Mouse (Mus musculus): Measurements from ENCODE around the gene Rsu1. TPM values are rescaled to one million over a fixed set of nuclear protein-coding genes. Genes with fewer than 3 reads are reported as not detected.

Gene Rsu1
- polyA plus RNA-seq, 1 experiment from 2014 or later: 64.4 TPM

GRCm38 (mm10) chr2:13089861-13090260 is 181.4 kb downstream of the Rsu1 start:
- Histone ChIP-seq H3K9ac (ENCODE audit: low read length) (no peak overlapping the region), H3K4me1 (replicated peaks; ENCODE audit: control insufficient read depth, insufficient read depth, low read length) (no peaks in the 10 kb centered on the region), H3K27me3 (ENCODE audit: control insufficient read depth, insufficient read depth, low read length) (no peaks in the 10 kb centered on the region), H3K4me2 (ENCODE audit: low read depth, low read length, severe bottlenecking) (no peak overlapping the region), H3K36me3 (ENCODE audit: control insufficient read depth, insufficient read depth, low read length) (no peaks in the 10 kb centered on the region), H3K27ac (ENCODE audit: low read depth, low read length) (no peak overlapping the region), H3K9me3 (ENCODE audit: control insufficient read depth, low read length) (no peaks in the 10 kb centered on the region), H3K4me3 (ENCODE audit: low read depth, low read length) (no peak overlapping the region)
- ATAC-seq (replicated peaks; ENCODE audit: low FRiP score) (no peak), DNase-seq (ENCODE audit: low spot score) (no peak)
- 86% methylated on average over 4 of the region's 4 CpGs for WGBS

DNA sequence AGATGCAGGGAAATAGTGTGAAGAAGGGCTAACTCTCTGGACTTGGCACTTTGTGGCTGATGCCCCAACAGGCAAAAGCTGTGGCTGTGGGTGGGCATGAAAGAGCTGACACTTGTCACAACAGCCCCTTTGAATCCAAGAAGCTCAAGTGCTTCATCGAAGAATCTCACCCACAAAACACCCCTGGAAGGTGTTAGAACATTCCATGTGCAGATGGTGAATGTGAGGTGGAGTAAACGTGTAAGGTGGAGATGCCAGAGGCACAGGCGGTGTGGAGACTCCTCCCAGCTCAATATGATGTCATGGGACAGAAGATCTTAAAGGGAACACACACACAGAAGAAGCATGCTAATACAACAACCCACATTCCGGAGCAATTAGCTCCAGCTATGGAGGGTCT is 182.9 kb downstream of the Rsu1 start:
- DNase-seq (ENCODE audit: low spot score) (no peak), ATAC-seq (replicated peaks; ENCODE audit: low FRiP score) (no peak)
- no peaks in the 10 kb centered on the region for H3K9me3 ChIP-seq (ENCODE audit: control insufficient read depth, low read length)
- no peaks in the 10 kb centered on the region for H3K36me3 ChIP-seq (ENCODE audit: control insufficient read depth, insufficient read depth, low read length)
- H3K4me3 ChIP-seq (ENCODE audit: low read depth, low read length): no peak overlapping the region
- 79% methylated on average over 4 of the region's 4 CpGs for WGBS
- no peak overlapping the region for H3K9ac ChIP-seq (ENCODE audit: low read length)
- H3K4me2 ChIP-seq (ENCODE audit: low read depth, low read length, severe bottlenecking): no peak overlapping the region
- H3K27me3 ChIP-seq (ENCODE audit: control insufficient read depth, insufficient read depth, low read length): no peaks in the 10 kb centered on the region
- H3K4me1 ChIP-seq (replicated peaks; ENCODE audit: control insufficient read depth, insufficient read depth, low read length): no peaks in the 10 kb centered on the region
- H3K27ac ChIP-seq (ENCODE audit: low read depth, low read length): no peak overlapping the region

DNA sequence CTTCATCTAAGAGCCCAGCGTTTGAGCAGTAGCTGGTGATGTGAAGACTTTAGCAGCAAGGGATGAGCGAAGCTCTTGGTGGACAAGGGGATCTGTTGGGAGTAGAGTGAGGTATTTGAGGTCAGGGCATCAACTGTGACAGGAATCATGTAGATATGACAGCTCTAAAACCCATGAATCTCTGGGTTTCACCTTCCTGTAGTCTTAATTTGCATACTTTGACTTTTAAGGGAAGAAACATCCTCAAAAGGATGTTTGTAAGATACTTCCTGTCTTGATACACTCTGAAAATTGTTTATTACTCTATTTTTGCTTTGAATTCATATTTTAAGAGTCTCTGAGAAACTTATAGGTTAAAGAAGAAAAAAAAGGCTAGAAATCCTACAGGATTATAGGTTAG is 183.4 kb downstream of the Rsu1 start:
- Histone ChIP-seq H3K4me3 (ENCODE audit: low read depth, low read length) (no peak overlapping the region), H3K4me1 (replicated peaks; ENCODE audit: control insufficient read depth, insufficient read depth, low read length) (no peaks in the 10 kb centered on the region), H3K27me3 (ENCODE audit: control insufficient read depth, insufficient read depth, low read length) (no peaks in the 10 kb centered on the region), H3K36me3 (ENCODE audit: control insufficient read depth, insufficient read depth, low read length) (no peaks in the 10 kb centered on the region), H3K9ac (ENCODE audit: low read length) (no peak overlapping the region), H3K4me2 (ENCODE audit: low read depth, low read length, severe bottlenecking) (no peak overlapping the region), H3K27ac (ENCODE audit: low read depth, low read length) (no peak overlapping the region), H3K9me3 (ENCODE audit: control insufficient read depth, low read length) (no peaks in the 10 kb centered on the region)
- no peak for ATAC-seq (replicated peaks; ENCODE audit: low FRiP score)
- WGBS: 93% methylated on average over 2 of the region's 2 CpGs
- no peak for DNase-seq (ENCODE audit: low spot score)

GRCm38 (mm10) chr2:13084223-13084622 is 187.0 kb downstream of the Rsu1 start:
- Histone ChIP-seq H3K9me3 (ENCODE audit: control insufficient read depth, low read length) (no peaks in the 10 kb centered on the region), H3K4me2 (ENCODE audit: low read depth, low read length, severe bottlenecking) (no peak overlapping the region), H3K27ac (ENCODE audit: low read depth, low read length) (no peak overlapping the region), H3K4me3 (ENCODE audit: low read depth, low read length) (no peak overlapping the region), H3K36me3 (ENCODE audit: control insufficient read depth, insufficient read depth, low read length) (no peaks in the 10 kb centered on the region), H3K27me3 (ENCODE audit: control insufficient read depth, insufficient read depth, low read length) (no peaks in the 10 kb centered on the region), H3K9ac (ENCODE audit: low read length) (no peak overlapping the region), H3K4me1 (replicated peaks; ENCODE audit: control insufficient read depth, insufficient read depth, low read length) (no peaks in the 10 kb centered on the region)
- 37% methylated on average over 5 of the region's 5 CpGs for WGBS
- no peak for DNase-seq (ENCODE audit: low spot score)
- ATAC-seq (replicated peaks; ENCODE audit: low FRiP score): no peak; the same call in 1 of the 2 replicates

- DNase-seq (ENCODE audit: low spot score) (no peak), ATAC-seq (replicated peaks; ENCODE audit: low FRiP score) (no peak)
- Histone ChIP-seq H3K27me3 (ENCODE audit: control insufficient read depth, insufficient read depth, low read length) (no peaks in the 10 kb centered on the region), H3K9ac (ENCODE audit: low read length) (no peak overlapping the region), H3K4me2 (ENCODE audit: low read depth, low read length, severe bottlenecking) (no peak overlapping the region), H3K4me3 (ENCODE audit: low read depth, low read length) (no peak overlapping the region), H3K4me1 (replicated peaks; ENCODE audit: control insufficient read depth, insufficient read depth, low read length) (no peaks in the 10 kb centered on the region), H3K9me3 (ENCODE audit: control insufficient read depth, low read length) (no peaks in the 10 kb centered on the region), H3K27ac (ENCODE audit: low read depth, low read length) (no peak overlapping the region), H3K36me3 (ENCODE audit: control insufficient read depth, insufficient read depth, low read length) (no peaks in the 10 kb centered on the region)
- 64% methylated on average over 2 of the region's 2 CpGs for WGBS
Observed at GRCm38 (mm10) chr2:13080476-13080875, 190.7 kb downstream of the Rsu1 start.

GRCm38 (mm10) chr2:13072243-13072642 is 199.0 kb downstream of the Rsu1 start:
- no peaks in the 10 kb centered on the region for H3K9me3 ChIP-seq (ENCODE audit: control insufficient read depth, low read length)
- no peak overlapping the region for H3K27ac ChIP-seq (ENCODE audit: low read depth, low read length)
- DNase-seq (ENCODE audit: low spot score) (no peak), ATAC-seq (replicated peaks; ENCODE audit: low FRiP score) (peak; percentile 55; the same call in 1 of the 2 replicates)
- no peaks in the 10 kb centered on the region for H3K36me3 ChIP-seq (ENCODE audit: control insufficient read depth, insufficient read depth, low read length)
- no peak overlapping the region for H3K9ac ChIP-seq (ENCODE audit: low read length)
- H3K4me2 ChIP-seq (ENCODE audit: low read depth, low read length, severe bottlenecking): no peak overlapping the region
- H3K4me3 ChIP-seq (ENCODE audit: low read depth, low read length): no peak overlapping the region
- no peaks in the 10 kb centered on the region for H3K4me1 ChIP-seq (replicated peaks; ENCODE audit: control insufficient read depth, insufficient read depth, low read length)
- no peaks in the 10 kb centered on the region for H3K27me3 ChIP-seq (ENCODE audit: control insufficient read depth, insufficient read depth, low read length)

- DNase-seq (ENCODE audit: low spot score) (no peak), ATAC-seq (replicated peaks; ENCODE audit: low FRiP score) (no peak)
- Histone ChIP-seq H3K4me2 (ENCODE audit: low read depth, low read length, severe bottlenecking) (no peak overlapping the region), H3K9ac (ENCODE audit: low read length) (no peak overlapping the region), H3K4me1 (replicated peaks; ENCODE audit: control insufficient read depth, insufficient read depth, low read length) (no peaks in the 10 kb centered on the region), H3K27me3 (ENCODE audit: control insufficient read depth, insufficient read depth, low read length) (no peaks in the 10 kb centered on the region), H3K9me3 (ENCODE audit: control insufficient read depth, low read length) (no peaks in the 10 kb centered on the region), H3K27ac (ENCODE audit: low read depth, low read length) (no peak overlapping the region), H3K4me3 (ENCODE audit: low read depth, low read length) (no peak overlapping the region), H3K36me3 (ENCODE audit: control insufficient read depth, insufficient read depth, low read length) (no peaks in the 10 kb centered on the region)
- WGBS: 93% methylated on average over 5 of the region's 5 CpGs
Observed at GRCm38 (mm10) chr2:13060426-13061170, 210.6 kb downstream of the Rsu1 start.

DNA sequence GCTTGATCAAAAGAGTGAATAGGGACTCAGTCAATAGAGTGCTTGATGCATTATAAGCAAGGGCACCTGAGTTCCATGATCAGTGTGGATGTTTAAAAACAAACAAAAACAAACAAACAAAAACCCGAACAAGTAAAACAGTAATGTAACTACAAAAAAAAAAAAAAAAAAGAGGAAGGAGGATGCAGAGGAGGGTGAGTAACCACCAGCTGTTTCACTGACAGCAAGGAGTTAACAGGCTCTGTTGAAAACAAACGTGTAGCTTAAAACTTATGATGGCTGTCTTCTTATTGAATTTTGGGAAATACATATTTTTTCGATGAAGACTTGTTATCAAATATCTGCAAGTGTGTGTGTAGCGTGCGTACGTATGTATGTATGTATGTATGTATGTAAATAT is 222.6 kb downstream of the Rsu1 start:
- ATAC-seq (replicated peaks; ENCODE audit: low FRiP score) (no peak), DNase-seq (ENCODE audit: low spot score) (no peak)
- 89% methylated on average over 6 of the region's 6 CpGs for WGBS
- H3K9ac ChIP-seq (ENCODE audit: low read length): no peak overlapping the region
- H3K27ac ChIP-seq (ENCODE audit: low read depth, low read length): no peak overlapping the region
- no peaks in the 10 kb centered on the region for H3K36me3 ChIP-seq (ENCODE audit: control insufficient read depth, insufficient read depth, low read length)
- no peak overlapping the region for H3K4me2 ChIP-seq (ENCODE audit: low read depth, low read length, severe bottlenecking)
- no peaks in the 10 kb centered on the region for H3K27me3 ChIP-seq (ENCODE audit: control insufficient read depth, insufficient read depth, low read length)
- no peaks in the 10 kb centered on the region for H3K9me3 ChIP-seq (ENCODE audit: control insufficient read depth, low read length)
- H3K4me3 ChIP-seq (ENCODE audit: low read depth, low read length): no peak overlapping the region
- no peaks in the 10 kb centered on the region for H3K4me1 ChIP-seq (replicated peaks; ENCODE audit: control insufficient read depth, insufficient read depth, low read length)

GRCm38 (mm10) chr2:13044555-13044954 is 226.7 kb downstream of the Rsu1 start:
- Histone ChIP-seq H3K9ac (ENCODE audit: low read length) (no peak overlapping the region), H3K27ac (ENCODE audit: low read depth, low read length) (no peak overlapping the region), H3K4me2 (ENCODE audit: low read depth, low read length, severe bottlenecking) (no peak overlapping the region), H3K9me3 (ENCODE audit: control insufficient read depth, low read length) (no peaks in the 10 kb centered on the region), H3K27me3 (ENCODE audit: control insufficient read depth, insufficient read depth, low read length) (no peaks in the 10 kb centered on the region), H3K36me3 (ENCODE audit: control insufficient read depth, insufficient read depth, low read length) (no peaks in the 10 kb centered on the region), H3K4me3 (ENCODE audit: low read depth, low read length) (no peak overlapping the region), H3K4me1 (replicated peaks; ENCODE audit: control insufficient read depth, insufficient read depth, low read length) (no peaks in the 10 kb centered on the region)
- WGBS: 82% methylated on average over 4 of the region's 4 CpGs
- DNase-seq (ENCODE audit: low spot score) (no peak), ATAC-seq (replicated peaks; ENCODE audit: low FRiP score) (no peak)

All from forebrain, embryonic 11.5 days (tissue).